Mouse (Mus musculus) neural tube, embryonic 14.5 days (tissue): ENCODE measurements around the gene Zic5. TPM values are rescaled to one million over a fixed set of nuclear protein-coding genes. Genes with fewer than 3 reads are reported as not detected.

Experiments used
- ATAC-seq: fragments of 200-750 bp; cut with Nextera tagmentation; 2 replicates; pipeline ENCODE4 v1.8.0; 2017; ENCODE audit warnings: low read depth, mild to moderate bottlenecking, moderate TSS enrichment, moderate library complexity
- H3K27ac ChIP-seq: fragments of 300-500 bp; sonication (generic); 2 replicates; pipeline ENCODE4 v1.5.1; 2014; ENCODE audit warnings: low read depth, mild to moderate bottlenecking, control low read depth, low read length, moderate library complexity, mixed read lengths
- H3K27me3 ChIP-seq: fragments of 300-500 bp; sonication (generic); 2 replicates; pipeline ENCODE4 v1.6.1; 2014; ENCODE audit warnings: low read length; ENCODE audit not compliant: control insufficient read depth, insufficient read depth
- H3K36me3 ChIP-seq: fragments of 300-500 bp; sonication (generic); 2 replicates; pipeline ENCODE4 v1.6.1; 2014; ENCODE audit warnings: low read length, mixed read lengths; ENCODE audit not compliant: control insufficient read depth, insufficient read depth
- H3K4me1 ChIP-seq: fragments of 300-500 bp; sonication (generic); 2 replicates; pipeline ENCODE4 v1.6.1; 2014; ENCODE audit warnings: low read length; ENCODE audit not compliant: control insufficient read depth, insufficient read depth
- H3K4me2 ChIP-seq: fragments of 300-500 bp; sonication (generic); 2 replicates; pipeline ENCODE4 v1.6.1; 2014; ENCODE audit warnings: mild to moderate bottlenecking, low read depth, low read length, control low read depth
- H3K4me3 ChIP-seq: fragments of 300-500 bp; sonication (generic); 2 replicates; pipeline ENCODE4 v1.5.1; 2014; ENCODE audit warnings: low read depth, low read length, control low read depth, mixed read lengths
- H3K9ac ChIP-seq: fragments of 300-500 bp; sonication (generic); replicated peaks from 2 replicates; pipeline ENCODE4 v1.6.1; 2014; ENCODE audit warnings: low read depth, mild to moderate bottlenecking, control low read depth, low read length, mixed read lengths
- H3K9me3 ChIP-seq: fragments of 300-500 bp; sonication (generic); 2 replicates; pipeline ENCODE4 v1.6.1; 2016; ENCODE audit warnings: low read length; ENCODE audit not compliant: control insufficient read depth
- WGBS: fragments of 180-500 bp; shearing (Covaris S2); extraction: QIAGEN DNeasy Blood & Tissue Kit; methylation state at CpG from one replicate; pipeline ENCODE4 v1.1.7; 2014; 5-methylcytosine and 5-hydroxymethylcytosine counted together
- polyA plus RNA-seq: library from polyadenylated mRNA; unstranded; fragments of >200 nt; fragmentation: Nextera tagmentation; extraction: Ambion mirVana; gene quantifications from 2 replicates; pipeline ENCODE4 v1.2.1, GENCODE M21; 2014

Gene Zic5
- polyA plus RNA-seq, result 7.8 and 7.9 TPM in 2 replicates

- Histone ChIP-seq H3K36me3 (no peaks in the 10 kb centered on the region), H3K9ac (peak within 1 kb of the TSS; percentile 58), H3K4me2 (peak within 1 kb of the TSS; percentile 60), H3K9me3 (no peaks in the 10 kb centered on the region), H3K4me3 (peak within 1 kb of the TSS; percentile 43), H3K27me3 (peaks cover 37% of the 10 kb centered on the region), H3K4me1 (peaks cover 10% of the 10 kb centered on the region), H3K27ac (peak within 1 kb of the TSS; percentile 73)
- under 1% methylated on average over 58 of the region's 62 CpGs for WGBS
- peak; percentile 68 for ATAC-seq
Observed at GRCm38 (mm10) chr14:122464763-122465741, at the start of gene Zic5. Gene Zic5 (minus strand): TSS chr14:122465677.

DNA sequence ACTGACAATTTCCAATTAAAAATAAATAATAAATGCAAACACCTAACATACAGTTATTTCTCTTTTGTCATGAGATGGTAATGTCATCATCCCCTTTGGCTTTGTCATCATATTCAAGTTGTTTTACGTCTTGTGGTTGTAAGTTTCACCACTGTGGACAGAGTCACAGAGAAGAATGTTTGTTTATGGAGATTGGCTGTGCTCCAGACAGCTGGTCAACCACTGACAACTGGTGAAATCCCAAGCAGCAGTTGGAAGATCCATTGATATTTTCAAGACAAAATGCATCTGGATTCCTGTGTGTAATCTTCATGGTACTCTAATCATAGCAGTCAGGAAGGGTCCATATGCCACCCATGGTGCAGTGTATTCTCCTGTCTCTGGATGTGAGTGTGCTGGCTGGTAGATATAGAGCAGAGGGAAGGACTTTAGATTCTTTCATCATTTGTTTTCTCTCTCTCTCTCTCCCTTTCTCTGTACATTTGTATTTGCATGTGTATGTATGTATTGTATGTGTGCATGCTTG is 48.1 kb upstream of the Zic5 start:
- Histone ChIP-seq H3K36me3 (no peaks in the 10 kb centered on the region), H3K4me2 (no peak overlapping the region), H3K27me3 (no peaks in the 10 kb centered on the region), H3K27ac (no peak overlapping the region), H3K4me1 (no peaks in the 10 kb centered on the region), H3K9ac (no peak overlapping the region), H3K9me3 (no peaks in the 10 kb centered on the region), H3K4me3 (no peak overlapping the region)
- no peak for ATAC-seq
- 91% methylated on average over 1 of the region's 1 CpGs for WGBS

- H3K9ac ChIP-seq, result no peak overlapping the region
- H3K27ac ChIP-seq, result no peak overlapping the region
- no peaks in the 10 kb centered on the region for H3K9me3 ChIP-seq
- H3K4me2 ChIP-seq, result no peak overlapping the region
- no peaks in the 10 kb centered on the region for H3K27me3 ChIP-seq
- 71% methylated on average over 3 of the region's 3 CpGs for WGBS
- no peaks in the 10 kb centered on the region for H3K36me3 ChIP-seq
- no peak overlapping the region for H3K4me3 ChIP-seq
- H3K4me1 ChIP-seq, result no peaks in the 10 kb centered on the region
- ATAC-seq, result no peak
Observed at GRCm38 (mm10) chr14:122511519-122511918, 46.0 kb upstream of the Zic5 start.

DNA sequence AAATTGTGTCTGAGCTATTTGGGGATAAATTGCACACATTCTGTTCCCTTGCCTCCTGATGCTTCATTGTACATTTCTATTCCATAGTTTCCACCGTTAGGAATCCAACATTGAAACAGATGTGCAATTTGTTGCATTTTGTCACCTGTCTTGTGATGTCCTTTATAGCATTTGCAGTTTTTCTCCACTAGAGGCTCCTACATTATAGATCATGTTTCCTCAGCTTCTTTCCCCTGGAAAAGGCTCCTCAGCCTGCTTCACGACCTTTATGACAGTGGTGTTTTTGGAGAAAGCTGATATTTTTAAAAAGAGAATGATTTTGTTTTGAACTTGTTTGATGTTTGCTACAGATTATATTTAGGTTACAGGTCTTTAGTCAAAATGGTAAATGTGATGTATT is 43.6 kb upstream of the Zic5 start:
- Histone ChIP-seq H3K9me3 (no peaks in the 10 kb centered on the region), H3K4me2 (no peak overlapping the region), H3K36me3 (no peaks in the 10 kb centered on the region), H3K27me3 (no peaks in the 10 kb centered on the region), H3K4me1 (no peaks in the 10 kb centered on the region), H3K4me3 (no peak overlapping the region), H3K27ac (no peak overlapping the region), H3K9ac (no peak overlapping the region)
- WGBS, result 27% methylated on average over 2 of the region's 2 CpGs
- no peak for ATAC-seq

DNA sequence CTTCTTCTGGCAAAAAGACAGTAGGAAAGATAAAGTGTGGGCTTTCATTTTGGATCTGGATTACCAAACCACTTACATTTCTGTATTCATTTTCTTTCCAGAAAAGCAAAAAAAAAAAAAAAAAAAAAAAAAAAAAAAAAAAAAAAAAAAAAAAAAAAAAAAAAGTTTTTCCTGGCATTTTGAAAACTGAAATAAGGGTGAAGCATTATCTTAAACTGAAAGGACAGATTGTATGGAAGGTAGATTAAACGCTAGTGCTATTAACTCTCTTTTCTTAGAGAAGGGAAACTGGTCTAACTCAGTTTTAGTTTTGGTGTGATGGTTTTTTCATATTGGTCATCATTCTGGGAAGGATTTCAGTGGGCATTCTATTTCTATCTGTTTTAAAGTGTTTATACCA is 26.5 kb upstream of the Zic5 start:
- 70% methylated on average over 1 of the region's 1 CpGs for WGBS
- Histone ChIP-seq H3K36me3 (no peaks in the 10 kb centered on the region), H3K4me2 (no peak overlapping the region), H3K4me3 (no peak overlapping the region), H3K27ac (no peak overlapping the region), H3K27me3 (peaks cover 19% of the 10 kb centered on the region), H3K4me1 (no peaks in the 10 kb centered on the region), H3K9ac (no peak overlapping the region), H3K9me3 (no peaks in the 10 kb centered on the region)
- ATAC-seq, result no peak

DNA sequence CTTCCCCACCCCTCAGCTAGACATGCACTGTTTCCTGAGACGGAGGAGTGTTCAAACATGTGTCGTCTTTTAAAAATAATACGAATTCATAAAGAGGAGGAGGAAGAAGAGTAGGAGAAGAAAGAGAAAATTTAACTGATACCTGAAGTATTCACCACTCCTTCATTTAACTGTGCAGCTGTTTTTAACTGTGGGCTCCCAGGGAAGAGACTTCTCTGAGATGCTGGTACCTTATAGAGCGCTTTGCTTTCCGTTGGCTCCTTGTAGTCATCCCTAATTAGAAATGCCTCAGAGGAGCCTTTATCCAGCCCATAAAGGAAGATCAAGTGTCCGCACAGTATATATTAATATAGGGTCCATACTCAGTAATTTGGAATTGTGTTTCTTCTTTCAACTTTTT is 26.0 kb upstream of the Zic5 start:
- H3K9me3 ChIP-seq, result no peaks in the 10 kb centered on the region
- 66% methylated on average over 6 of the region's 6 CpGs for WGBS
- H3K27ac ChIP-seq, result no peak overlapping the region
- H3K36me3 ChIP-seq, result no peaks in the 10 kb centered on the region
- no peaks in the 10 kb centered on the region for H3K4me1 ChIP-seq
- ATAC-seq, result no peak
- H3K4me2 ChIP-seq, result no peak overlapping the region
- no peak overlapping the region for H3K4me3 ChIP-seq
- H3K9ac ChIP-seq, result no peak overlapping the region
- H3K27me3 ChIP-seq, result peaks cover 21% of the 10 kb centered on the region

- peak; percentile 83 for ATAC-seq
- H3K9ac ChIP-seq, result 0 out of 2 replicates have a peak within 1 kb of the TSS, but pooled peaks have one; percentile 12
- 2% methylated on average over 50 of the region's 51 CpGs for WGBS
- H3K4me2 ChIP-seq, result peak within 1 kb of the TSS; percentile 41
- no peaks in the 10 kb centered on the region for H3K36me3 ChIP-seq
- no peaks in the 10 kb centered on the region for H3K9me3 ChIP-seq
- H3K27me3 ChIP-seq, result peaks cover 29% of the 10 kb centered on the region
- no peaks in the 10 kb centered on the region for H3K4me1 ChIP-seq
- H3K27ac ChIP-seq, result peak within 1 kb of the TSS; percentile 57
- peak within 1 kb of the TSS; percentile 24 for H3K4me3 ChIP-seq
Observed at GRCm38 (mm10) chr14:122490441-122491328, 25.2 kb upstream of the Zic5 start, which contains the start of gene Gm10837. Gene Gm10837 (plus strand): TSS chr14:122490586.

DNA sequence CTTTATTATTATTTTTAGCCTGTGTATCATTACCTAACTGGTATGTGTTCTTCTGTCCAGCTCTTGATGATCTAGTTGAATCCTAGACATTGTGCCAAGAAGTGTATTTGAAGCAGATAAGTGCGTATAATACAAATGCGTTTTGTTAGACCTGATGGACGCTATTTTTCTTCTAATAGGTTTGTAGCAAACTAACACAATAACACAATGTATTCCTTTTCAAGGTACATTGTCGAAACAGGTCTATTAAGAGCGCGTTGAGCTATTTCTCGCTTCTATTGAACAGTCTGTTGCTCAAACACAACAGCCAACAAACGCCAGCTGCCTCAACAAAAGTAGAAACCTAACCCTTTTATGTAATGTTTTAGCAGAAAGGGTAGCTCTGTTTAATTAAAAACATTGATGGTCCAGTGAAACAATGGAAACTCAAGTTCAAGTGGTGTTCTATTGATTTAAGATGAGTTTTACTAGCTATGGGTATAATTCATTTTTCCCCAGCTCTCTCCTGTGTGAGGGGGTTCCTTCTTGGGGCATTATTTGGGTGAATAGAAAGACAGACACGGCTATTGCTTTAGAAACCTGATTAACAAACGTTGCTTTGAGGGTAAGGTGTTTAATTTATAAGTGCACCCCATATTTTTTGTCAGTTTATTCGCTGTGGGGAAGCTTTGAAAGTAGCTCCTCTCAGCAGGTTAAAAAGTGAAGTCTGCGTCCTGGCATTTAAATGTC is 24.4 kb upstream of the Zic5 start:
- Histone ChIP-seq H3K27ac (no peak overlapping the region), H3K4me2 (peak overlapping the region; percentile 41; the same call in 1 of the 2 replicates), H3K9ac (no peak overlapping the region), H3K4me3 (no peak overlapping the region), H3K9me3 (no peaks in the 10 kb centered on the region), H3K27me3 (peaks cover 36% of the 10 kb centered on the region), H3K36me3 (no peaks in the 10 kb centered on the region), H3K4me1 (no peaks in the 10 kb centered on the region)
- 2% methylated on average over 12 of the region's 12 CpGs for WGBS
- ATAC-seq, result no peak
